8 mouse cellular contexts compared by ENCODE assay signal in the genomic region with DNA sequence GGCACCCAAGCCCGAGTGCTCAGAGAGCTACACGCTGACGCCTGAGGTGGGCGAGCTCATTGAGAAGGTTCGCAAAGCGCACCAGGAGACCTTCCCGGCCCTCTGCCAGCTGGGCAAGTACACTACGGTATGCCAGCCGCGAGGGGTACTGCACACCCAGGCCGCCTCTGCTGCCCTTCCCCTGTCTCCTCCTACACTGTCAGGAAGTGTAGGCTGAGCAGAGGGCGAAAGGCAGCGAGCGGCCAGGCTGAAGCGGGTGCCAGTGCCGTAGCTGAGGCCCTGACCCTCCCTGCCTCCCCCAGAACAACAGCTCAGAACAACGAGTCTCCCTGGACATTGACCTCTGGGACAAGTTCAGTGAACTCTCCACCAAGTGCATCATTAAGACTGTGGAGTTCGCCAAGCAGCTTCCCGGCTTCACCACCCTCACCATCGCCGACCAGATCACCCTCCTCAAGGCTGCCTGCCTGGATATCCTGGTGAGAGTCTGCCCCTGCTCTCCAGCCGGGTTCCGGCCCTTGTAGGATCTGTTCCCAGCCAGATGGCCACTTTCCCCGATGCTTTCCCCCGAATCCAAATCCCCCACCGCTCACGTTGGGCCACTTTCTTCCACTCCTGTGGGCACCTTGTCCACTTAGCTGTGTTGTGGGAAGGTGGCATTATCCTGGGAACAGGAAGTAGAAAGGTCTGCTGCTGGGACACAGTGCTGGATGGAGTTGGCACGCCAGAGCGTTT. TPM values are rescaled to one million over a fixed set of nuclear protein-coding genes. Genes with fewer than 3 reads are reported as not detected.
DNase-seq lines count a peak whose midpoint lies in the region; ATAC-seq lines count a peak whose summit lies in the region.

No protein-coding gene starts in this region.

- 62% methylated on average over 29 of the region's 29 CpGs for whole genome bisulfite sequencing in kidney, embryonic 15.5 days
- 69% methylated on average over 29 of the region's 29 CpGs for WGBS in stomach, embryonic 16.5 days

- H3K4me3 ChIP-seq in kidney, embryonic 15.5 days (replicated peaks) = no peak overlapping the region
- no peak overlapping the region for H3K4me3 ChIP-seq in stomach, embryonic 16.5 days (replicated peaks; ENCODE audit: low read length)

- DNase-seq in cerebellum, adult 11 months = peak; percentile 24
- DNase-seq in cerebellum, postnatal 4 days (ENCODE audit: low spot score in 2 of 2) = no peak
- DNase-seq in right cerebral cortex, postnatal 10 days (ENCODE audit: low spot score in 2 of 2) = peak; percentile 63 to 65
- no peak for DNase-seq in right cerebral cortex, adult 2 months (ENCODE audit: low spot score in 2 of 2)
- DNase-seq in urinary bladder, postnatal 10 days (ENCODE audit: low spot score) = no peak
- DNase-seq in adrenal gland, postnatal 25 days = no peak

- ATAC-seq in kidney, embryonic 15.5 days (replicated peaks; ENCODE audit: low FRiP score) = no peak
- no peak for ATAC-seq in stomach, embryonic 16.5 days (ENCODE audit: insufficient read depth, low FRiP score)

- no peaks in the 10 kb centered on the region for H3K27me3 ChIP-seq in kidney, embryonic 15.5 days
- no peaks in the 10 kb centered on the region for H3K27me3 ChIP-seq in stomach, embryonic 16.5 days (ENCODE audit: control insufficient read depth, insufficient read depth, low read length)

- peaks cover 71% of the 10 kb centered on the region for H3K4me1 ChIP-seq in kidney, embryonic 15.5 days
- peaks cover 56% of the 10 kb centered on the region for H3K4me1 ChIP-seq in stomach, embryonic 16.5 days (ENCODE audit: control insufficient read depth, insufficient read depth, low read length)

- peaks cover 80% of the 10 kb centered on the region for H3K36me3 ChIP-seq in kidney, embryonic 15.5 days
- peaks cover 30% of the 10 kb centered on the region for H3K36me3 ChIP-seq in stomach, embryonic 16.5 days (ENCODE audit: control insufficient read depth, insufficient read depth, low read length)

- H3K9me3 ChIP-seq in kidney, embryonic 15.5 days (replicated peaks) = no peaks in the 10 kb centered on the region
- no peaks in the 10 kb centered on the region for H3K9me3 ChIP-seq in stomach, embryonic 16.5 days (replicated peaks; ENCODE audit: control insufficient read depth, low read length)

- H3K4me2 ChIP-seq in kidney, embryonic 15.5 days = no peak overlapping the region
- H3K4me2 ChIP-seq in stomach, embryonic 16.5 days (ENCODE audit: low read depth, low read length) = no peak overlapping the region

- no peak overlapping the region for H3K9ac ChIP-seq in kidney, embryonic 15.5 days
- no peak overlapping the region for H3K9ac ChIP-seq in stomach, embryonic 16.5 days (ENCODE audit: low read length)

- H3K27ac ChIP-seq in kidney, embryonic 15.5 days = 0 out of 2 replicates have a peak overlapping the region, but pooled peaks have one; percentile 15
- H3K27ac ChIP-seq in stomach, embryonic 16.5 days (ENCODE audit: low read length) = peak overlapping the region; percentile 69

RNA-seq across cellular contexts. Expression of gene Gjd3, which starts 12.5 kb away (rescaled TPM):
- polyA plus RNA-seq in kidney, embryonic 15.5 days (2015; fragmentation: Nextera tagmentation; extraction: Ambion mirVana) = 0.48 and 0.51 TPM in 2 replicates
- 0.44 TPM in 1 of 2 replicates, not detected in the other for polyA plus RNA-seq in stomach, embryonic 16.5 days (2015; fragmentation: Nextera tagmentation; extraction: Ambion mirVana)
- not detected in 2 replicates for total RNA-seq in adrenal gland, postnatal 25 days (2021)

RNA-seq across cellular contexts. Expression of gene Rara, which starts 42.7 kb away (rescaled TPM):
- 29.3 and 32.1 TPM in 2 replicates for polyA plus RNA-seq in kidney, embryonic 15.5 days (2015; fragmentation: Nextera tagmentation; extraction: Ambion mirVana)
- 28.8 and 30.1 TPM in 2 replicates for polyA plus RNA-seq in stomach, embryonic 16.5 days (2015; fragmentation: Nextera tagmentation; extraction: Ambion mirVana)
- 21.8 and 27.7 TPM in 2 replicates for total RNA-seq in adrenal gland, postnatal 25 days (2021)

RNA-seq across cellular contexts. Expression of gene Top2a, which starts 53.6 kb away (rescaled TPM):
- 249 and 256 TPM in 2 replicates for polyA plus RNA-seq in kidney, embryonic 15.5 days (2015; fragmentation: Nextera tagmentation; extraction: Ambion mirVana)
- polyA plus RNA-seq in stomach, embryonic 16.5 days (2015; fragmentation: Nextera tagmentation; extraction: Ambion mirVana) = 186 and 188 TPM in 2 replicates
- total RNA-seq in adrenal gland, postnatal 25 days (2021) = 28.2 and 39.3 TPM in 2 replicates

Comparison
In these comparisons a context has a peak if more than half of its experiments do, and no peak if none do; other contexts are left out.
1. DNase-seq: peak in cerebellum, adult 11 months (single experiment) and right cerebral cortex, postnatal 10 days (2 of 2); none in cerebellum, postnatal 4 days (0 of 2), right cerebral cortex, adult 2 months (0 of 2), urinary bladder, postnatal 10 days (single experiment) and adrenal gland, postnatal 25 days (single experiment).